Mouse (Mus musculus) olfactory bulb, adult 2 months (tissue): ENCODE data around the gene Pzp. TPM values are rescaled to one million over a fixed set of nuclear protein-coding genes. Genes with fewer than 3 reads are reported as not detected.

ENCODE experiments used
- H3K27ac ChIP-seq: fragments of 200-500 bp; 2 replicates; pipeline ENCODE4 v1.5.1; 2012; ENCODE audit warnings: low read depth, low read length; ENCODE audit not compliant: insufficient read depth
- H3K4me1 ChIP-seq: fragments of 200-500 bp; 2 replicates; pipeline ENCODE4 v1.6.1; 2012; ENCODE audit warnings: low read length; ENCODE audit not compliant: control insufficient read depth, insufficient read depth
- H3K4me3 ChIP-seq: fragments of 200-500 bp; 2 replicates; pipeline ENCODE4 v1.5.1; 2012; ENCODE audit warnings: mild to moderate bottlenecking, low read depth, low read length, moderate library complexity; ENCODE audit not compliant: insufficient read depth
- CTCF ChIP-seq: fragments of 200-500 bp; IDR thresholded peaks from 2 replicates; pipeline ENCODE4 v1.5.1; 2012; ENCODE audit warnings: low read depth, mild to moderate bottlenecking, low read length, moderate library complexity; ENCODE audit not compliant: insufficient read depth
- POLR2A ChIP-seq: fragments of 200-500 bp; IDR thresholded peaks from 2 replicates; pipeline ENCODE4 v1.6.1; 2012; ENCODE audit warnings: mild to moderate bottlenecking, low read depth, low read length, moderate library complexity; ENCODE audit not compliant: insufficient read depth
- WGBS: fragments of 180-500 bp; shearing (Covaris S2); methylation state at CpG from one replicate; pipeline ENCODE4 v1.1.7; 2018; 5-methylcytosine and 5-hydroxymethylcytosine counted together
- polyA plus RNA-seq: library from polyadenylated mRNA; stranded (reverse); fragments of >200 nt; gene quantifications from 2 replicates; pipeline ENCODE4 v1.2.4, GENCODE M21; 2012; ENCODE audit warnings: low replicate concordance; ENCODE audit not compliant: missing spikeins, insufficient read depth, insufficient read length

Pzp gene
- polyA plus RNA-seq, 1 experiment, result not detected

GRCm38 (mm10) chr6:128491916-128492315, 34.6 kb downstream of the Pzp start:
- Histone ChIP-seq H3K4me1 (no peaks in the 10 kb centered on the region), H3K27ac (no peak overlapping the region), H3K4me3 (no peak overlapping the region)
- TF ChIP-seq POLR2A, result no peak
- TF ChIP-seq CTCF, result no peak
- WGBS, result 55% methylated on average over 4 of the region's 4 CpGs

GRCm38 (mm10) chr6:128490141-128490540, 36.4 kb downstream of the Pzp start:
- TF ChIP-seq CTCF (no peak), POLR2A (no peak)
- 95% methylated on average over 10 of the region's 10 CpGs for WGBS
- H3K4me3 ChIP-seq, result no peak overlapping the region
- no peaks in the 10 kb centered on the region for H3K4me1 ChIP-seq
- H3K27ac ChIP-seq, result no peak overlapping the region

GRCm38 (mm10) chr6:128487736-128488135, 38.8 kb downstream of the Pzp start:
- Histone ChIP-seq H3K4me3 (no peak overlapping the region), H3K27ac (no peak overlapping the region), H3K4me1 (no peaks in the 10 kb centered on the region)
- TF ChIP-seq POLR2A, result no peak
- TF ChIP-seq CTCF, result no peak
- 94% methylated on average over 11 of the region's 11 CpGs for WGBS

- 14% methylated on average over 26 of the region's 26 CpGs for WGBS
- H3K27ac ChIP-seq, result no peak overlapping the region
- no peak for TF ChIP-seq POLR2A
- peak; percentile 100 for TF ChIP-seq CTCF
- H3K4me1 ChIP-seq, result peaks cover 4% of the 10 kb centered on the region
- no peak overlapping the region for H3K4me3 ChIP-seq
These were observed 46.8 kb downstream of the Pzp start for GRCm38 (mm10) chr6:128479463-128480454.

- no peak for TF ChIP-seq POLR2A
- TF ChIP-seq CTCF, result no peak
- H3K4me3 ChIP-seq, result no peak overlapping the region
- H3K4me1 ChIP-seq, result peaks cover 4% of the 10 kb centered on the region
- WGBS, result 26% methylated on average over 4 of the region's 4 CpGs
- no peak overlapping the region for H3K27ac ChIP-seq
These were observed 49.0 kb downstream of the Pzp start for GRCm38 (mm10) chr6:128477495-128477894.

GRCm38 (mm10) chr6:128474112-128474511, 52.4 kb downstream of the Pzp start:
- 95% methylated on average over 6 of the region's 6 CpGs for WGBS
- TF ChIP-seq POLR2A (no peak), CTCF (no peak)

GRCm38 (mm10) chr6:128469451-128469850, 57.1 kb downstream of the Pzp start:
- WGBS, result 12% methylated on average over 12 of the region's 12 CpGs
- TF ChIP-seq POLR2A (no peak), CTCF (no peak)
- H3K4me3 ChIP-seq, result no peak overlapping the region
- H3K27ac ChIP-seq, result no peak overlapping the region
- peaks cover 4% of the 10 kb centered on the region; the same call in 1 of the 2 replicates for H3K4me1 ChIP-seq

More at GRCm38 (mm10) chr6:128474112-128474511, 52.4 kb downstream of the Pzp start:
- H3K27ac ChIP-seq, result no peak overlapping the region
- H3K4me3 ChIP-seq, result no peak overlapping the region
- H3K4me1 ChIP-seq, result no peaks in the 10 kb centered on the region

GRCm38 (mm10) chr6:128467298-128467697, 59.2 kb downstream of the Pzp start:
- WGBS, result 54% methylated on average over 2 of the region's 2 CpGs
- no peak for TF ChIP-seq CTCF
- no peak for TF ChIP-seq POLR2A
- no peak overlapping the region for H3K4me3 ChIP-seq
- peaks cover 4% of the 10 kb centered on the region; the same call in 1 of the 2 replicates for H3K4me1 ChIP-seq
- no peak overlapping the region for H3K27ac ChIP-seq

- TF ChIP-seq POLR2A (no peak), CTCF (no peak)
- Histone ChIP-seq H3K27ac (no peak overlapping the region), H3K4me1 (peaks cover 4% of the 10 kb centered on the region; the same call in 1 of the 2 replicates), H3K4me3 (no peak overlapping the region)
- WGBS, result 54% methylated on average over 3 of the region's 3 CpGs
These were observed 60.0 kb downstream of the Pzp start for GRCm38 (mm10) chr6:128466563-128466962.
